In the genomic region with DNA sequence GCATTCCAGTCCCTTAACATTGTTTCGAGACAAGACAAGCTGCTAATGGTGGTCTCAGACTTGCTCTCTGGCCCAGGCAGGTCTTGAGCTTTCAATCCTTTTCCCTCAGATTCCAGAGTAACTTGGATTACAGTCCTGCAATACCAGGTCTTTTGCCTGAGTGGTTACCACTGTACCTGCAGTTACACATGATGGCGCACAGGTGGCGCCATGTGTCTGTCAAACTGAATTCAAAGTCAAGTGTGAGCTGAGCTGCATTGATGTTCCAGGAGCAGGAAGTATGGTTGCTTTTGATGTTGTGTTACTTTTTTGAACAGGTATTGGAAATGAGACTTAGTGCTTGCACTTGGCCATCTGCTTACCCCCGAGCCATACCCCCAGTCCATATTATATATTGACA, we compare ENCODE assay signal across 8 mouse cellular contexts.
DNase-seq lines count a peak whose midpoint lies in the region.

No protein-coding gene starts in this region.

- peak; percentile 16 to 30 for DNase-seq in adrenal gland, adult 18-20 months (ENCODE audit: low spot score in 2 of 2)
- no peak for DNase-seq in adrenal gland, postnatal 4 days (ENCODE audit: low spot score in 2 of 2)
- DNase-seq in ovary, postnatal 36 days (ENCODE audit: low spot score), result peak; percentile 42
- no peak for DNase-seq in ovary, postnatal 10 days (ENCODE audit: low spot score)
- peak; percentile 60 to 65 for DNase-seq in cerebellum, adult 18-20 months
- DNase-seq in forelimb bud, embryonic 11.5 days (ENCODE audit: low read depth, low spot score), result peak; percentile 55
- peak; percentile 27 for DNase-seq in lung, postnatal 36 days
- DNase-seq in thymus, postnatal 14 days, result peak; percentile 50

Comparison
In these comparisons a context has a peak if more than half of its experiments do, and no peak if none do; other contexts are left out.
1. DNase-seq: peak in adrenal gland, adult 18-20 months (2 of 2), ovary, postnatal 36 days (single experiment), cerebellum, adult 18-20 months (2 of 2), forelimb bud, embryonic 11.5 days (single experiment), lung, postnatal 36 days (single experiment) and thymus, postnatal 14 days (single experiment); none in adrenal gland, postnatal 4 days (0 of 2) and ovary, postnatal 10 days (single experiment).